Mouse (Mus musculus) CD8-positive naive resting alpha-beta T cell, adult 2 months (primary cell): ENCODE measurements around the gene Srsf9.

Source experiments
- DNase-seq, 2 experiments: peaks; one replicate each; pipeline ENCODE4 v3.0.0; 2022; ENCODE audit warnings: low read depth in 2 of 2, low spot score in 2 of 2

The Srsf9 gene

DNA sequence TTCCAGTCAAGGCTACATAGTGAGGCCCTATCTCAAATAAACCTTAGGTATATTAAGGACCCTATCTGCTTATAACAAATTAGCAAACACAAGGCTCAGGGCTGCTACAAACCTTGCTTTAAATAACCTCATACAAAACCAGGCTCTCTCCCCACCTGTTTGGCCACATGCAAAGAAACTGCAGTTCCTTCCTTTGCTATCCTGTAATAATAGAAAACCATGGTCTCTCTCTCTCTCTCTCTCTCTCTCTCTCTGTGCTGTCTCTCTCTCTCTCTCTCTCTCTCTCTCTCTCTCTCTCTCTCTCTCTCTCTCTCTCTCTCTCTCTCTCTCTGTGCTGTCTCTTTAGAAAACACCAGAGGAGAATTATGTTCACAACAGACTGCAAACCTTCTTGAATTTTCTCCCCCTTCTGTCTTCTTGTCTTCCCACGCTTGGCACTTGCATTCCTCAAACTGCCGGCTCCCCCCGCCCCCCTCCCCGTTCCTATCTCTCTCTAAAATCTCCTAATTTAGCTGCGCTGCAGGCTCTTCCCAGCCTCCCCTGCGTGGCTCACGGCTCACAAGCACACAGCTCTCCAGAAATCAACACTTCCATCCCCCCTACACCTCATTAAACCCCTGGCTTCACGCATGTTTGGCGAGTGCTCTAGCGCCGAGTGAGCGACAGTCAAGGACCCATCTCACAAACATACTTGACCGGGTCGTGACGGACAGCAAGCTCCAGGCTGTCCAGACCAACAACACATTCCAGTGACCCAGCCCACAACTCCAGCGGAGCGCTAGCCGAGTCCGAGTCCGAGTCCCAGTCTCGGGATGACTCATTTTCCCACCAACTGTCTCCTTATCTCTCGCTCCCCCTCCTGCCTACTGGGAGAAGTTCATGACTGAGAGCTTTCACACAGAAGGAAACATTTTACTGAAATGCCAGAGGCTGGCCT, 7.7 kb upstream of the Srsf9 start:
- peak in 1 of 2 experiments; percentile 10 for DNase-seq

GRCm38 (mm10) chr5:115326256-115326831, 633 bp upstream of the Srsf9 start:
- no peak for DNase-seq

- peak in 1 of 2 experiments; percentile 7 for DNase-seq
Measured at GRCm38 (mm10) chr5:115327610-115328548, 902 bp downstream of the Srsf9 start.

- DNase-seq: no peak
Measured at GRCm38 (mm10) chr5:115330955-115331354, 4.0 kb downstream of the Srsf9 start.

DNA sequence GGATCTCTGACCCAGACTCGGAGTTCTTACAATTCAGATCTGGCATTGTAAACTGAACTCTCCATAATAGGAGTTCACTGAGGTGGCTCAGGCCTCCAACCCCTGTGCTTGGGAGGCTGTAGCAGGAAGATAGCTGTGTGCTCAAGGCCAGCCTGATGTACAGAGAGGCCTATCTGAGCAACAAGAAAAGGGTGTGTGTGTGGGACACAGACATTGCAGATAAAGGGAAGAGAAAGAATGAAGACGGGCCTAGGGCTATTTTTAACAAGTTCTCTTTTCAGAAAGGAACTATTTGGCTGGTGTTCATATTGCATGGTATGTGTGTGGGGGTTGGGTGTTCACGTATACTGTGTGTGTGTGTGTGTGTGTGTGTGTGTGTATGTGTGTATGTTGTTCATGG, 6.6 kb downstream of the Srsf9 start:
- no peak for DNase-seq

DNA sequence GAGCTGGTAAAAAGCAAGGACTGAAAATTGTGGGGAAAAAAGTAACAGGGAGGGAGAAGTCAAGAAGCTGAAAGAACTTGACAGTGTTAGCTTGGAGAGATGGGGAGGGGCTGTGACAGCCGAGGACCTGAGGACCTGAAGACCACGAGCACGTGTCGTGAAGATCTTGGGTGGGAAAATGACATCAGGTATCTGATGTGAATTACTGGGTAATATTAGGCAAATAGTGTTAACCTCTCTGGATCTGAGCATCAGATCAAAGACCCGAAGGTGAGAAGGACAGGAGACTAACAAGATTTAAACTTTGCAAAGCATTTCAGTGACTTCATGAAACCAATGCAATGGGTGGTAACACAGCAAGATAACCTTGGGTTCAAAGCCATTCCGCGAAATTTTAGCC, 13.0 kb downstream of the Srsf9 start:
- DNase-seq: no peak

DNA sequence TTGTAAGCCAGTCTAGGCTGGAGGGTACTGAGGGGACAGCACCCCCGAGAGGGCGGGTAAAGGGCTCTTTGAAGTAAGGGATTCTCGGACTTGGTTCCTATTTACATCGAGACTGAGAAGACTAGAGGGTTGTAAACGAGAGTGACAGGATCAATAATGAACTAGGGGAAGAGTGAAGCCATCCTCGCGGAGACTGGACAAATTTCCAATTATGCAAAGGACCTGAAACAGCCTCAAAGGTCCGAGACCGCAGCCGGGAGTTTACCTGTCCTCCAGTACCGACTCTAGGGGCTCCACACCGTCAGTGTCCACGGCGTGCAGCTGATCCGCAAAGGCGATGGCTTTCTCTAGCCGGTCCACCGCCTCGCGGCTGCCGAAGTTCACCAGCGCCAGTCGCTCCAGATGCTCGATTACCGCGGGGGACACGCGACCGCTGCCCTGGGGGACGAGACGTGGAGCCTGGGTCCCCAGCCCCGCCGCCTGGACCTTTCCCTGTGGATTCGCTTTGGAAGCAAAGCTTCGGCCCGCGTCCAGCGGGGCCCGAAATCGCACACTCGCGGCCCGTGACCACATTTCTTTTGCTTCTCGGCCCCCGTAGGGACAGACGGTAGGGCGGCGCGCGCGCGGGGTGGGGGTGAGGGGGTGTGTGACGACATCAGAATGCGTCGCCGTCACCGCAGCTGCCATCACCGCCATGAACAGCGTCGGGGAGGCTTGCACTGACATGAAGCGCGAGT, 13.8 kb downstream of the Srsf9 start, which contains the start of the genes Gatc and Triap1:
Gene Gatc (minus strand): TSS at position 602 of the 737 bp plus-strand sequence.
Gene Triap1 (plus strand): TSS at position 649 of the 737 bp plus-strand sequence.
- peak; percentile 70 to 79 for DNase-seq

DNA sequence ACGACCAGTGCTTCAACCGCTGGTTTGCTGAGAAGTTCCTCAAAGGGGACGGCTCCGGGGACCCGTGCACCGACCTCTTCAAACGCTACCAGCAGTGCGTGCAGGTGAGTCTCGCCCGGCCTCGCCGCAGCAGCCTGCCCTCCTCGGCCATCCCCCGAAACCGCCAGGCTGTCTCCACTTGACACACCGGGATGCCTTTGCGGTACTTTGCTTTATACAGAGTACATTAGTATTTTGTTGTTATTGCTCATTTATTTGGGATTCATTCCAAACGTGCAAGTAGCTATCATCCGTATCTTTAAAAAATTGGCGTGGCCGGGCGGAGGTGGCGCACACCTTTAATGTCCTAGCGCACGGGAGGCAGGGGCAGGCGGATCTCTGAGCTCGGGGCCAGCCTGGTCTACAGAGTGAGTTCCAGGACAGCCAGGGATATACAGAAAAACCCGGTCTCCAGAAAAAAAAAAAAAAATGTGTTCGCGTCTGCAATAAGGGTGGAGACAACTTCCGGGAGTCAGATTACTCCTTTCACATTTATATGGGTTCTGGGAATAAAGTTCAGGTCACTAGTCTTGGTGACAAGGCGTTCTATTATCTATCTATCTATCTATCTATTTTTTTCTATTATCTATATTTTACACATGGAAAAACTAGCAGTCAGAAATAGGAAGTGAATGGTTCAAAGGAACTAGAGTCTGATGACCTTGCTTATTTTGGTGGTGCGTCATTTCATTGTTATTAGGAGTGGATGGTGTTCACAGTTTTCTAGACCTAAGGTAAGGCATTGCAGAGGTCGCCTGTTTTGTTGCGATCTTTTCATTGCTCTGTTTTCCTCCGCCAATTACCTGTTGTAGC, 14.6 kb downstream of the Srsf9 start:
- no peak for DNase-seq

- DNase-seq: peak; percentile 81 to 85
Measured at GRCm38 (mm10) chr5:115347564-115347963, 20.6 kb downstream of the Srsf9 start.

DNA sequence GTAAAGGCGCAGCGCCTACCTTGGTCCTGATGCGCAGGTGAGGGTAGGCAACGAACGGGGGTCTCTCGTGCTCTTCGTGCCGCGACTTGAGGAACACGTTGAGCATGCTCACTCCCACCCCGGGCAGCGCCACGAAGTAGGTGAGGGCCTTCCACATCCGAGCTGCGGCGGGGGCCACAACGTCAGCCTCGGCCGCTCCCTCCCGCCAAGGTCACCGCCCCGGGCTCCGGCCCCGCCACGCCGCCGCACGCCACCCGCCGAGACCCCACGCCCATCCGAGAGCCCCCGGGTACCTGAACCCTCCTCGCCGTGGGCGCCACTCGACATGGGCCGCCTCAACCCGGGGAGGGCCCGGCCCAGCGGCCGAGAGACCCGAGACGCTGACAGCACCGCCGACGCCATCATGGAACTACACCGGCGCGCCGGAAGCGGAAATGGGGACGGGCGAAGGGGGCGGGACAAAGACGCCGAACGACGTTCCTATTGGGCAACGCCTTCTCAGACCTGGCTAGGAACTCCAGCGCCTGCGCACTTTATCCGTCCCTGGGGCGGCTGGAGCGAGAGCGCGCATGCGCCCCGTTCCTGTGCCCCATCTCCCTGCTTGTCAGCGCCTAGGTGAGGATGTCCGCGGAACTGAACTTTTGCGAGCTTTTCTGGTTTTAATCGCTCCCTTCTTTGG, 21.7 kb downstream of the Srsf9 start, which contains the start of gene Cox6a1:
Gene Cox6a1 (minus strand): TSS at position 436 of the 679 bp plus-strand sequence.
- peak; percentile 98 for DNase-seq

DNA sequence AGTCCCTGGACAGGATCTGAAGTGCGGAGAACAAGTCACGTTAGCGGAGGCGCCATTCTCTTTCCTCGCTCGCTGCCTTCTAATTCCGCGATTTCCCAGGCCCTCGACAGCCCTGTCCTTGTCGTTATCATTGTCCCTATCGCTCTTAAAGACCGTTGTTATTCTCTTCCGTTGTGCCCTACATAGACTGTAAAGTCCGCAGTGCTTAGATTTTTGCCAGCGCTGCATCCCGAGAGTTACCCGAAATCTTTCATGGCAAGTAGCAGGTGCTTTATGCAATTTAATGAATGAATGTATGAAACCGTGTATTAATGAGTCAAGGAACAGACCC, 22.2 kb downstream of the Srsf9 start:
- DNase-seq: no peak

DNA sequence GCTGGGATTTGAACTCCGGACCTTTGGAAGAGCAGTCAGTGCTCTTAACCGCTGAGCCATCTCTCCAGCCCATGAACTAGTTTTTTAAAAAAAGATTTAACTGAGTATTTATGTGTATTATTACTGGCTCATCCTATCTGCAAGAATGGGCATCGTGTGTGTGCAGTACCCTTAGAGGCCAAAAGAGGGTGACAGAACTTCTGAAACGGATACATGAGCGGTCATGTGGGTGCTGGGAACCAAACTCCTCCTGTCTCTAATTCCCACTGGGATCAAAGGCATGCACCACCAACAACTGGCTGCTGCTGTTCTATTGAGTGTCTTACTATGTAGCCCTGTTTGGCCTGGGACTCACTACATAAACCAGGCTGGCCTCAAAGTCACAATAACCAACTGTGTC, 24.4 kb downstream of the Srsf9 start:
- DNase-seq: no peak

GRCm38 (mm10) chr5:115355070-115355469, 28.1 kb downstream of the Srsf9 start:
- no peak for DNase-seq

- peak; percentile 67 to 75 for DNase-seq
Measured at GRCm38 (mm10) chr5:115358872-115359271, 31.9 kb downstream of the Srsf9 start.

DNA sequence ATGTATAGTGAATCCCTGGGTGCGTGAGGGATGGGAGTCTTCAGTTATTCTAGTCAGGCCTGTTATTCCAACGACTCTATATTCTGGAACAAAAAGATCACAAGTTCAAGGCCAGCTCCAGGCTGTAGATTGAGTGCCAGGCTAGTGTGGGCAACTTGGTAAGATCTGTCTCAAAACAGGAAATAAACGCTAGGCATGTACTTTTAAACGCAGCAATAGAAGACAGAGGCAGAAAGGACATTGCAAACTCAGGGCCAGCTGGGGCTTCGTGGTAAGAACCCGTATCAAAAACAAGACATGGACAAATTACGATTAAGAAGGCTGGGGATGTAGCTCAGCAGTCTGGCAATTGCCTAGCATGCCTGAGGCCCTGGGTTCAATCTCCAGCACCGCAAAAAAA, 32.5 kb downstream of the Srsf9 start:
- DNase-seq: no peak

DNA sequence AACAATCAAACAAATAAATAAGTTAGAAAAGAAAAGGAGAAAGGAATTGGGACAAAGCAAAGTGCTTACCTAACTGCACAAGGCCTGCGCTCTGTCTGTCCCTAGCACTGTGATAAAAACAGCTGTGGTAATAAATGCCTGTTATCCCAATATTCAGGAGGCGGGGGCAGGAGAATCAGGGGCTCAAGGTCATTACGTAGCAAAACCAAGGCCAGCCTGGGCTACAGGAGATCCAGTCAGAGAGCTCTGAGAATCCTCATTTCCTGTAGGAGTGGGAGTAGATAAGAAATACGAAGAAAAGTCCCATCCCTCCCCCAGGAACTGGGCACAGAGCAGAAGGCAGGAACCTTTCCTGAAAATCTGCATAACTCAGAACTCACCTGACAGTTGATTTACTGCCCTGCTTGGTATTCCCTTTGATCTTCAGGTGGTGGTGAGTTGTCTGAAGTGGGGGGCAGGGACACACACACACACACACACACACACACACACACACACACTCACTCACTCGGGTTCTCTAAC, 32.9 kb downstream of the Srsf9 start:
- DNase-seq: no peak

DNA sequence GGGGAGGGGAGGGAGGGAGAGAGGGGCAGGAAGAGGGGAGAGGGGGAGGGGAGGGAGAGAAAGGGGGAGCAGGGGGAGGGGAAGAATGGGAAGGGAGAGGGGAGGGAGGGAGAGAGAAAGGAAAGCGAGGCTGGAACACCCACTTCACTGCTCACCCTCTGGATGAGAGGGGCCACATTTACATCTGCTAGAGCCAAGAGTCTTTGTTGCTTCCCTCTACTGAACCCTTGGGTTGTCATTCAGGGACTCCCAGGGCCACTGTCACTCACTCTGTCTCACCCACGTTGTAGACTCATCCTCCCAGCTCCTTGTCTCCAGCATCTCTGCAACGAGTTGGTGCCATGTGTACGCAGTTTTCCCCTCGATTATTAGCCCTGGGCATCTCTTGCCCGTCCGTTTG, 35.2 kb downstream of the Srsf9 start:
- DNase-seq: no peak

DNA sequence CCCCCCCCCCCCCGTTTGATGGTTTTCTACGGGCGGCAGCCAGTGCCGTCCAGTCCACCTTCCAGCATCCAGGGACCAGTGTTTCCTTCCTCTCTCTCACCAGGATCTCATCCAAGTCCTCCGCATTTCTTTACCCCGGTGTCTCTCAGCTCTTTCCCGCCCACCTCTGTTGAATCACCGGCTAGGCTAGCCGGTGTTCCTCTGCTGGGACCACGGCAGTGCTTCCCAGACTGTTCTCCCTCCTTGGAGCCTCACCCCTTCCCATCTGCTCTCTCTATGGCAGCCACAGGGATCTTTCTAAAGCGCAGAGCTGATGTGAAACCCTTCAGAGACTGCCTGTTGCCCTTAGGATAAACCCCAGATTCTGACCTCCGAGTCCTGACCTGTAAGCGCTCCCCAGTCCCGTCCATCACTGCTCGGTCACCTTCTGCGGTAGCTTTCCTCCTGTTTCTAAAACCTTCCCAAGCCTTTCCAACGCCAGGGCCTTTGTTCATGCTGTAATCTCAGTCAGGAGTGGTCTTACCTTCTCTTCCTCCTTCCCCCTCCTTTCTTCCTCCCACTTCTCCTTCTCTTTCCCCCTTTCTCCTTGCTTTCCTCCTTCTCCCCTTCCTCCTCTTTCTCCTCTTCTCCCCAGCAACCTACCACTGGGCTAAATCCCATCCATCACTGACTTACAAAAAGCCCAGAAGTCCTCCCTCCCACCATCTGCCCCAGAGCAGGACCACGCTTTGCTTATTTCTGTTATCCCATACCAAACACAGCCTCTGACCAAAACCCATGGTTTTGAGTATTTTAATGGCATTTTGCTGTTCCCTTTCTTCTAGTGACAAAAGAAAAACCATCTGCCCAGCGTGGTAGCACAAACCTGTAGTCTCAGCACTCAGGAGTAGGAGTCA, 36.1 kb downstream of the Srsf9 start:
- no peak for DNase-seq
